ENCODE assay signal across 24 mouse cellular contexts in genomic region chr4:105221256-105221840, GRCm38 (mm10).
DNase-seq lines count a peak whose midpoint lies in the region; ATAC-seq and TF ChIP-seq lines count a peak whose summit lies in the region.
"Had no signal": no experiment of that assay in that cellular context is flagged by ENCODE, and none has a peak within 500 bp of the region (broad histone marks: within the 10 kb centered on the region; RNA-seq: fewer than 3 reads in every experiment).

No protein-coding gene starts in this region.

- 0 out of 2 replicates have a peak overlapping the region, but pooled peaks have one; percentile 22 for H3K9ac ChIP-seq in heart, embryonic 11.5 days (ENCODE audit: low read depth, low read length)
- H3K9ac ChIP-seq in liver, postnatal 0 days (replicated peaks) = no peak overlapping the region
- H3K9ac ChIP-seq in stomach, embryonic 16.5 days (ENCODE audit: low read length) = no peak overlapping the region
- H3K9ac ChIP-seq: heart, embryonic 13.5 days; limb, embryonic 15.5 days; midbrain, embryonic 12.5 days; neural tube, embryonic 12.5 days had no signal

- no peaks in the 10 kb centered on the region for H3K27me3 ChIP-seq in heart, embryonic 11.5 days (ENCODE audit: control insufficient read depth, insufficient read depth, low read length)
- no peaks in the 10 kb centered on the region for H3K27me3 ChIP-seq in liver, postnatal 0 days (ENCODE audit: insufficient read depth, low read length)
- H3K27me3 ChIP-seq in stomach, embryonic 16.5 days (ENCODE audit: control insufficient read depth, insufficient read depth, low read length) = no peaks in the 10 kb centered on the region
- H3K27me3 ChIP-seq: heart, embryonic 13.5 days; limb, embryonic 15.5 days; midbrain, embryonic 12.5 days; neural tube, embryonic 12.5 days had no signal

- peaks cover 8% of the 10 kb centered on the region; the same call in 1 of the 2 replicates for H3K36me3 ChIP-seq in heart, embryonic 11.5 days (ENCODE audit: control insufficient read depth, insufficient read depth, low read length)
- peaks cover 36% of the 10 kb centered on the region for H3K36me3 ChIP-seq in liver, postnatal 0 days (replicated peaks; ENCODE audit: insufficient read depth, low read length)
- peaks cover 17% of the 10 kb centered on the region for H3K36me3 ChIP-seq in stomach, embryonic 16.5 days (ENCODE audit: control insufficient read depth, insufficient read depth, low read length)

- DNase-seq in adrenal gland, adult 2 months = peak; percentile 69
- DNase-seq in adrenal gland, postnatal 4 days (ENCODE audit: low spot score in 2 of 2) = no peak
- DNase-seq in heart, postnatal 4 days = no peak
- no peak for DNase-seq in liver, postnatal 0 days
- DNase-seq in liver (no peak), adipocyte (ENCODE audit: low spot score) (no peak)
- DNase-seq: cerebellum, adult 18-20 months; cerebellum, postnatal 14 days; gastrocnemius, postnatal 10 days; heart, postnatal 14 days; kidney, adult 18-20 months; left cerebral cortex, postnatal 4 days; lung, adult 2 months; lung, postnatal 14 days; right cerebral cortex, postnatal 14 days; thymus, postnatal 25 days had no signal

- H3K9me3 ChIP-seq in heart, embryonic 11.5 days (replicated peaks; ENCODE audit: control insufficient read depth, low read length) = no peaks in the 10 kb centered on the region
- H3K9me3 ChIP-seq in liver, postnatal 0 days (ENCODE audit: low read length) = no peaks in the 10 kb centered on the region
- H3K9me3 ChIP-seq in stomach, embryonic 16.5 days (replicated peaks; ENCODE audit: control insufficient read depth, low read length) = no peaks in the 10 kb centered on the region
- H3K9me3 ChIP-seq: forebrain, embryonic 10.5 days; heart, embryonic 13.5 days; limb, embryonic 15.5 days; midbrain, embryonic 12.5 days; neural tube, embryonic 12.5 days had no signal

- H3K4me3 ChIP-seq in heart, embryonic 11.5 days (ENCODE audit: low read depth, low read length) = no peak overlapping the region
- no peak overlapping the region for H3K4me3 ChIP-seq in liver, postnatal 0 days (ENCODE audit: low read depth, low read length)
- H3K4me3 ChIP-seq in stomach, embryonic 16.5 days (replicated peaks; ENCODE audit: low read length) = no peak overlapping the region
- H3K4me3 ChIP-seq: forebrain, embryonic 10.5 days; heart, embryonic 13.5 days; limb, embryonic 15.5 days; midbrain, embryonic 12.5 days; neural tube, embryonic 12.5 days had no signal

- ATAC-seq in heart, embryonic 11.5 days (replicated peaks; ENCODE audit: insufficient number of reproducible peaks, low FRiP score, low TSS enrichment) = no peak
- ATAC-seq in liver, postnatal 0 days = peak; percentile 58
- ATAC-seq in stomach, embryonic 16.5 days (ENCODE audit: insufficient read depth, low FRiP score) = no peak

- no peak for TF ChIP-seq CTCF in liver, postnatal 0 days (IDR thresholded peaks at IDR 0.05; ENCODE audit: low read depth)

- no peak overlapping the region for H3K4me2 ChIP-seq in heart, embryonic 11.5 days
- no peak overlapping the region for H3K4me2 ChIP-seq in liver, postnatal 0 days (ENCODE audit: low read depth, low read length)
- no peak overlapping the region for H3K4me2 ChIP-seq in stomach, embryonic 16.5 days (ENCODE audit: low read depth, low read length)
- H3K4me2 ChIP-seq: heart, embryonic 13.5 days; limb, embryonic 15.5 days; midbrain, embryonic 12.5 days; neural tube, embryonic 12.5 days had no signal

- H3K4me1 ChIP-seq in heart, embryonic 11.5 days (ENCODE audit: control insufficient read depth, insufficient read depth, low read length) = peaks cover 11% of the 10 kb centered on the region
- H3K4me1 ChIP-seq in liver, postnatal 0 days (ENCODE audit: insufficient read depth) = peaks cover 6% of the 10 kb centered on the region; the same call in 1 of the 2 replicates
- H3K4me1 ChIP-seq in stomach, embryonic 16.5 days (ENCODE audit: control insufficient read depth, insufficient read depth, low read length) = 0 out of 2 replicates have a peak, but pooled peaks cover 16% of the 10 kb centered on the region
- H3K4me1 ChIP-seq: neural tube, embryonic 12.5 days had no signal

- TF ChIP-seq EP300 in liver, postnatal 0 days (IDR thresholded peaks at IDR 0.05; ENCODE audit: low read depth) = no peak

- 71% methylated on average over 11 of the region's 11 CpGs for WGBS in heart, embryonic 11.5 days (ENCODE audit: insufficient replicate concordance)
- 72% methylated on average over 11 of the region's 11 CpGs for WGBS in liver, postnatal 0 days (ENCODE audit: insufficient replicate concordance)
- WGBS in stomach, embryonic 16.5 days = 64% methylated on average over 11 of the region's 11 CpGs

- H3K27ac ChIP-seq in heart, embryonic 11.5 days (ENCODE audit: low read depth, low read length) = no peak overlapping the region
- H3K27ac ChIP-seq in liver, postnatal 0 days (ENCODE audit: low read depth) = peak overlapping the region; percentile 72
- H3K27ac ChIP-seq in stomach, embryonic 16.5 days (ENCODE audit: low read length) = peak overlapping the region; percentile 40; the same call in 1 of the 2 replicates
- H3K27ac ChIP-seq: forebrain, embryonic 10.5 days; heart, embryonic 13.5 days; kidney, postnatal 0 days; limb, embryonic 15.5 days; midbrain, embryonic 12.5 days; neural tube, embryonic 12.5 days had no signal
